Mouse (Mus musculus) liver, embryonic 14.5 days (tissue): ENCODE measurements around the gene Trim41. TPM values are rescaled to one million over a fixed set of nuclear protein-coding genes. Genes with fewer than 3 reads are reported as not detected.
"Not testable (repeated sequence)": the region's sequence is repeated elsewhere in the genome, so short reads cannot be mapped to it uniquely, and the experiment has no call there.

ENCODE experiments used
- ATAC-seq: fragments of 200-750 bp; cut with Nextera tagmentation; 2 replicates; pipeline ENCODE4 v1.8.0; 2017; ENCODE audit warnings: moderate number of reproducible peaks, mild to moderate bottlenecking, moderate library complexity; ENCODE audit not compliant: insufficient read depth
- DNase-seq, 3 experiments: peaks; one replicate each; pipeline ENCODE4 v3.0.0-alpha.2; 2012 to 2013; ENCODE audit warnings: low read depth in 3 of 3, low spot score in 3 of 3
- H3K27ac ChIP-seq: fragments of 300-500 bp; sonication (generic); 2 replicates; pipeline ENCODE4 v1.5.1; 2014; ENCODE audit warnings: moderate library complexity, mild to moderate bottlenecking, control low read depth, inconsistent platforms
- H3K27me3 ChIP-seq: fragments of 300-500 bp; sonication (generic); 2 replicates; pipeline ENCODE4 v1.6.1; 2014; ENCODE audit warnings: mild to moderate bottlenecking, low read length, moderate library complexity; ENCODE audit not compliant: control insufficient read depth, insufficient read depth
- H3K36me3 ChIP-seq: fragments of 300-500 bp; sonication (generic); replicated peaks from 2 replicates; pipeline ENCODE4 v1.6.1; 2014; ENCODE audit warnings: low read depth; ENCODE audit not compliant: control insufficient read depth, insufficient read depth
- H3K4me1 ChIP-seq, 2 experiments: fragments of 200-500 bp in 1 of 2; fragments of 300-500 bp in 1 of 2; sonication (generic) in 1 of 2; replicated peaks; 2 replicates each; pipeline ENCODE4 v1.6.1; 2012 to 2014; ENCODE audit warnings: antibody characterized with exemption in 1 of 2, inconsistent platforms in 1 of 2, low read length in 1 of 2; ENCODE audit not compliant: control insufficient read depth in 2 of 2, insufficient read depth in 2 of 2
- H3K4me2 ChIP-seq: fragments of 300-500 bp; sonication (generic); 2 replicates; pipeline ENCODE4 v1.6.1; 2014; ENCODE audit warnings: low read depth, mild to moderate bottlenecking, control low read depth, moderate library complexity
- H3K4me3 ChIP-seq, 2 experiments: fragments of 200-500 bp in 1 of 2; fragments of 300-500 bp in 1 of 2; sonication (generic) in 1 of 2; 2 replicates each; pipeline ENCODE4 v1.5.1; 2012 to 2014; ENCODE audit warnings: low read depth in 2 of 2, low read length in 2 of 2, mild to moderate bottlenecking in 2 of 2, control low read depth in 1 of 2, inconsistent platforms in 1 of 2, moderate library complexity in 1 of 2; ENCODE audit not compliant: insufficient read depth in 1 of 2
- H3K9ac ChIP-seq: fragments of 300-500 bp; sonication (generic); replicated peaks from 2 replicates; pipeline ENCODE4 v1.6.1; 2014; ENCODE audit warnings: mild to moderate bottlenecking, control low read depth, moderate library complexity
- H3K9me3 ChIP-seq: fragments of 300-500 bp; sonication (generic); 2 replicates; pipeline ENCODE4 v1.6.1; 2016; ENCODE audit warnings: low read length, mixed read lengths; ENCODE audit not compliant: control insufficient read depth
- CTCF ChIP-seq: IDR thresholded peaks from 2 replicates; pipeline ENCODE4 v1.5.1; 2016; ENCODE audit warnings: antibody characterized with exemption, low read depth, control low read depth
- EP300 ChIP-seq: IDR thresholded peaks from 2 replicates; pipeline ENCODE4 v1.6.1; 2016; ENCODE audit warnings: antibody characterized with exemption, low read depth
- WGBS: fragments of 180-500 bp; shearing (Covaris S2); extraction: QIAGEN DNeasy Blood & Tissue Kit; methylation state at CpG from one replicate; pipeline ENCODE4 v1.1.7; 2014; ENCODE audit not compliant: insufficient replicate concordance; 5-methylcytosine and 5-hydroxymethylcytosine counted together
- polyA plus RNA-seq, 2 experiments: library from polyadenylated mRNA; depleted of rRNA in 1 of 2; stranded (reverse) in 1 of 2; unstranded in 1 of 2; fragments of >200 nt; fragmentation: Nextera tagmentation in 1 of 2; extraction: Ambion mirVana in 1 of 2; gene quantifications; 2 replicates each; pipeline versions ENCODE4 v1.2.1 to v1.2.3; 2012 to 2014

Gene Trim41
- polyA plus RNA-seq, 2 experiments, result 1.0 to 9.2 TPM

DNA sequence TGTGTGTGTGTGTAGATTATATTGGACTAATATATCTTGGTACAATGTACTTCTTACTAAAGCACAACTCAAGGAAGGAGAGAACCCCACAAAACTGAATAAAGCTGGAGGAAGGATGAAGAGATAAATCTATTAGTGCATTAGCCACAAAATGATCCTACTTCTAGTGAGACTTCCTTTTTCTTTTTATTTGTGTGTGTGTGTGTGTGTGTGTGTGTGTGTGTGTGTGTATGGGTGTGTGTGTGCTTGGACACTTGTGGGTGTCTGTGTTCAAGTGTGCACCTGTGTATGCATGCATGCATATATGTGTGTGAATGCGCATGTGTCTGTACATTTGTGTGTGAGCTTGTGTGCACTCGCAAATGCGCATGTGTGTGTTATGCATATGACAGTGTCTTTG is 24.0 kb downstream of the Trim41 start:
- no peak overlapping the region for H3K4me2 ChIP-seq
- no peak for DNase-seq

DNA sequence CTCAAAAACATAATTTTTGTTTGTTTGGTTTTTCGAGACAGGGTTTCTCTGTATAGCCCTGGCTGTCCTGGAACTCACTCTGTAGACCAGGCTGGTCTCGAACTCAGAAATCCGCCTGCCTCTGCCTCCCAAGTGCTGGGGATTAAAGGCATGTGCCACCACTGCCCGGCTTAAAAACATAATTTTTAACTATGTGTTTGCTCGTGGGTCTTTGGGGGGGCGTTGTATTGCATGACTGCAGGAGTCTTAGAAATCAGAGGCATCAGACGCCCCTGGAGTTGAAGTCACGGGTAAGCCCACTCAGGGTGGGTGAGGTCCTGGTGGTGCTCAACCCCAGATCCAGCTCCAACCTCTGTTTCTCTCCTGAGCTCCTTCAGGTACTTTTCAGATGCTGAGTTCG is 25.3 kb downstream of the Trim41 start:
- H3K9me3 ChIP-seq, H3K4me3 ChIP-seq, H3K9ac ChIP-seq, H3K4me2 ChIP-seq, DNase-seq, H3K27ac ChIP-seq, ATAC-seq, H3K27me3 ChIP-seq, H3K36me3 ChIP-seq: not testable (repeated sequence)
- 71% methylated on average over 9 of the region's 9 CpGs for WGBS
- peaks cover 0 to 15% of the 10 kb centered on the region in 2 experiments; a peak in 3 of 4 replicates for H3K4me1 ChIP-seq

More for the DNA sequence above, 24.0 kb downstream of the Trim41 start:
- H3K9ac ChIP-seq, result no peak overlapping the region
- no peak overlapping the region for H3K27ac ChIP-seq
- TF ChIP-seq CTCF (no peak), EP300 (no peak)
- no peak for ATAC-seq
- no peak overlapping the region for H3K4me3 ChIP-seq
- WGBS, result 90% methylated on average over 3 of the region's 3 CpGs
- H3K9me3 ChIP-seq, result no peaks in the 10 kb centered on the region
- no peaks in the 10 kb centered on the region for H3K36me3 ChIP-seq
- H3K4me1 ChIP-seq, result peaks cover 8 to 23% of the 10 kb centered on the region in 2 experiments
- H3K27me3 ChIP-seq, result no peaks in the 10 kb centered on the region

DNA sequence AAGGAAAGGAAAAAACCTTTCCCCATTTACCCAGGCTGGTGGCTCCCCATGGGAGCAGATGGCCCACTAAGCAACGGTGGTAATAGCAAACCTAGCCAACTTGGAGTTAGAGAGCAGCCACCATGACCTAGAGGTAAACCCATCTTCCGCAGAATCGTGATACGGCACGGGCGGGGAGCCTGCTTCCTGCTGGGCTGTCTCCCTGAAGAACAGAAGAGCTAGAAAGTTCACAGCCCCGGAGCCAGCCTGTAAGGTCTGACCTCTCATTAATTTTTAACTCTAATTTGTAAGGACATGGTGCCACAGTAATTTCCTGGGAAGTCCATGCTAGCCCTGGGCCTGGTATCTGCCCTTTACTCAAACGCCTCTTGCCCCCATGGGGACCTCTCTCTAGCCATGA is 26.2 kb downstream of the Trim41 start:
- peak overlapping the region; percentile 26; the same call in 1 of the 2 replicates for H3K4me2 ChIP-seq
- no peak for DNase-seq
- no peak for ATAC-seq
- H3K9ac ChIP-seq, result no peak overlapping the region
- TF ChIP-seq EP300 (no peak), CTCF (no peak)
- H3K27ac ChIP-seq, result no peak overlapping the region
- 55% methylated on average over 8 of the region's 8 CpGs for WGBS
- no peaks in the 10 kb centered on the region for H3K27me3 ChIP-seq
- peaks cover 0 to 13% of the 10 kb centered on the region in 2 experiments; a peak in 2 of 4 replicates for H3K4me1 ChIP-seq
- H3K9me3 ChIP-seq, result no peaks in the 10 kb centered on the region
- H3K36me3 ChIP-seq, result no peaks in the 10 kb centered on the region
- H3K4me3 ChIP-seq, result no peak overlapping the region

DNA sequence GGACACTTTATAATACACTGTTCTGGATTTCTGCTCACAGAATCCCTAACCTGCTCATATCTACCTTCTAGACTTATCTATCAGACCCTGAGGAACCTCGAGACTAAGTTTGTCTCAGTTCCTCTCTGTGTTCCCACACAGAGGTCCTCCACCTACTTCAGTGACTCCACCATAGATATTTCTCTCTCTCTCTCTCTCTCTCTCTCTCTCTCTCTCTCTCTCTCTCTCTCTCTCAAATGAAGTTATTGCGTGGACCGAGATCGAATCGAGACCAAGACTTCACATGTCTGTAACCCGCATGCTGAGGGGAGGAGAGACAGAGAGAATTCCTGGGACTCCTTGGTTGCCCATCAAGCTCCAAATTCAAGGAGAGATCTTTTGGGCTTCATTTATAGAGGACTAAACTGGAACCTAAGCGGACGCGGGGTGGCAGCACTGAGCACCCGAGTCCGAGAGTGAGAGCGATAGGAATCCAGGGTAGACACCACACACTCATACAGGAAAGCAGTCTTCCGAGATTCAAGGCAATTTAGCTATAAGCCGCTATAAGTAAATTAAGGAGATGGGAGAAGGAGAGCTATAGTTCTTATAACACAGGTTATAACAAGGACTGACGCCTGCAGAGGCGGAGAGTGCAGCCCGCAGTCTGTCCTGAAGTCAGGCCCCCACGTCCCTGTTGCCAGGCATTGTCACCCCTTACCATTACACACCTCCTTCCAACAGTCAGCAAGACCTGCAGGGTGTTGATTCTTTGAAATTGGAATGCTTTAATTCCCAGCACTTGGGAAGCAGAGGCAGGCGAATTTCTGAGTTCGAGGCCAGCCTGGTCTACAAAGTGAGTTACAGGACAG is 27.0 kb downstream of the Trim41 start:
- TF ChIP-seq EP300, result no peak
- peak; percentile 93 for TF ChIP-seq CTCF
- H3K9me3 ChIP-seq, result no peaks in the 10 kb centered on the region
- H3K4me1 ChIP-seq, result peaks cover 0 to 13% of the 10 kb centered on the region in 2 experiments; a peak in 2 of 4 replicates
- ATAC-seq, result peak; percentile 54; the same call in 1 of the 2 replicates
- no peak overlapping the region for H3K4me3 ChIP-seq
- H3K27me3 ChIP-seq, result no peaks in the 10 kb centered on the region
- 16% methylated on average over 20 of the region's 20 CpGs for WGBS
- H3K27ac ChIP-seq, result no peak overlapping the region
- H3K9ac ChIP-seq, result no peak overlapping the region
- DNase-seq, result peak; percentile 60 to 72 (median 64)
- peak overlapping the region; percentile 41 for H3K4me2 ChIP-seq
- no peaks in the 10 kb centered on the region for H3K36me3 ChIP-seq

DNA sequence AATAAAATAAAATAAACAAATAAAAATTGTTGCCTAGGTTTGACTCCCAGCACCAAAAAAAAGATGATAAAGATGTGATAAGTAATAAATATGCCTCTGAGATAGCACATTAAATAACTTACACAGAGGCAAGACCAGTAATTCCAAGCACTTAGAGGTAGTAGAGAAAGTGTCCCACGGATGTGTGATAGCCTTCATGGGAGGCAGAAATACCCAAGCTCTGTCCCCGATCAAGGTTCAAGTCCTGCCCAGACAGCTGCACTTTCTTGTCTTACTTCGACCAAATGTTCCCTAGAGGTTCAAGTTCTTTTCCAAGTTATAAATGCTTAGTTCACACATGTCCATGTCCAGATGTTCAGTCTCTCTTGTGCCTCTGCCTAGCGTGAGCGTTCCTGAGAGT is 27.9 kb downstream of the Trim41 start:
- ATAC-seq, result no peak
- DNase-seq, result no peak
- Histone ChIP-seq H3K4me3 (no peak overlapping the region), H3K4me2 (peak overlapping the region; percentile 77; the same call in 1 of the 2 replicates), H3K9ac (no peak overlapping the region), H3K4me1 (peaks cover 0 to 13% of the 10 kb centered on the region in 2 experiments; a peak in 2 of 4 replicates), H3K27me3 (no peaks in the 10 kb centered on the region), H3K36me3 (no peaks in the 10 kb centered on the region), H3K9me3 (no peaks in the 10 kb centered on the region), H3K27ac (no peak overlapping the region)
- WGBS, result 71% methylated on average over 5 of the region's 5 CpGs
- TF ChIP-seq CTCF (no peak), EP300 (no peak)
